Mouse (Mus musculus) spleen, adult 10 weeks (tissue): ENCODE measurements around the gene Fbxo3. TPM values are rescaled to one million over a fixed set of nuclear protein-coding genes. Genes with fewer than 3 reads are reported as not detected.

Source experiments
- polyA plus RNA-seq: library from polyadenylated mRNA; stranded (reverse); fragments of 350-450 nt; fragmentation: Illumina TruSeq; extraction: RNeasy Lipid Tissue Mini Kit (QIAGEN cat#74804); gene quantifications from one replicate; pipeline ENCODE4 v1.2.3, GENCODE M21; 2015; ENCODE audit warnings: low replicate concordance; ENCODE audit not compliant: insufficient read depth

Gene Fbxo3
- polyA plus RNA-seq = 52.8 TPM

DNA sequence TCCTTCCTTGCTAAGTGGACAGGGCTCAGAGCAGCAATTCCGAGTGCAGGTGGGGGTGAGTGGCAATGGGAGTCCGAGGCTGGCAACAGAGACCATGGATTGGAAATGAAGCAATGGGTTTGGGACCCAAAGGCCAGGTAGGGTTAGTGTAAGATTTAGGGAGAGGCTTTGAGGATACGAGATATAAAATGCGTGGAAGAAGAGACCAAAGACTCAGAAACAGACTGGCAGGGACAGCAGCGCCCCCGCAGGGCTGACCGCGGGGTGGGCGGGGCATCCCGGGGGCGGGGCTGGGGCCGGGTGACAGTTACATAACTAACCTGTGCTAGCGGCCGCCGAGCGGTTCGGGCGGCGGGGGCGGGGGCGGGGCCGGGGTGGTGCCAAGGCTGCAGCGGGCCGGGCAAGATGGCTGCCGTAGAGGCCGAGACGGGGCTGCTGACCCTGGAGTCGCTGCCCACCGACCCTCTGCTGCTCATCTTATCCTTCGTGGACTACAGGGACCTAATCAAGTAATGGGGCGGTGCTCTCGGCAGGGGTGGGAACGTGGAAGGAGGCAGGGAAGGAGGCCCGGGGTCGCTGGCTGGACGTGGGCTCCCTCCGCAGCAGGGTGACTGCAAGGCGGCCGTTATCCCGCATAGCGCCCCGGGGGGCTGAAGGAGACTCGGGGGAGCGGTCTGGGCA is at the start of gene Fbxo3:
TSS of gene Fbxo3 (plus strand) at position 264 of the 681 bp plus-strand sequence.

DNA sequence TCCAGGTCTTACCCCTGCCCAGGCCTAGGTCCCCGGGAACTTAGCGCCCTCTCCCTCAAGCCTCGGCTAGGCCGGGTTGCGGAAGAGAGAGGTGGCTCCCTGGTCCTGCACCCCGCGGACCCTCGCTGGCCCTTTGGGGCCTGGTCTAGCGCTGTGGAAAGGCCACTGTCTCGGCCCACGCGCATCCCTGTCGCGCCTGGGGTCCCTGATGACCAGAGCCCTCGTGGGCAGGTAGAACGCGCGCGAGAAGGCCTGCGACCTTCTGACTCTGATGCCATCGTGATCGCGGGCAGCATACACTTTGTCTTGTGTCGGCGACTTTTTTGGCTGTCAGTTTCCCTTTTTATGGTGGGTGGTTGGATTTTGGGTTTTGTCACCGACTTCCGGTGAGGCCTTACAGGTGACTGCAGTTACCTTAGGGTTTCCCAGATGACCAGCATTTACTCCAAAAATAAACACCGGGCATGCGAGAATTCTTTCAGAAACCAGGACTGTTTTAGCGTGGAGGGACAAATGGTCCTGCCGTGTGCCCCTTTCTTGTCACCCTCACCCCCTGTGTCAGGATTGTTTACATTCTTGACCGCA is 710 bp downstream of the Fbxo3 start, which contains the start of gene 4931422A03Rik:
TSS of gene 4931422A03Rik (minus strand) at position 223 of the 585 bp plus-strand sequence.

DNA sequence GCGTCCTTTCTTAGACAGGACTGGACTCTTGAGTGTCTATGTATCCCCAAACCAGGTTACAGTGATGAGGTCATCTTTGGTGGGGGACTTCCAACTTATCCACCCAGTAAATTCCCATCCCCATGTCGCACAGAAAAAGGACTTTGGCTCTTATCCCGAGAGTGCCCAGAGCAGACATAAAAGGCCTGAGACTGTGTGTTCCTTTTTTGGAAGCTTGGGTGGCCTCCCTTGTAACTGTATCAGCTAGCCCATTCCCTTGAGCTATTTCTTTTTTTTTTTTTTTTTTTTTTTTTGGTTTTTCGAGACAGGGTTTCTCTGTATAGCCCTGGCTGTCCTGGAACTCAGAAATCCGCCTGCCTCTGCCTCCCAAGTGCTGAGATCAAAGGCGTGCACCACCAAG is 38.0 kb downstream of the Fbxo3 start, which contains the start of gene Gm10912:
TSS of gene Gm10912 (plus strand) at position 301 of the 400 bp plus-strand sequence.

DNA sequence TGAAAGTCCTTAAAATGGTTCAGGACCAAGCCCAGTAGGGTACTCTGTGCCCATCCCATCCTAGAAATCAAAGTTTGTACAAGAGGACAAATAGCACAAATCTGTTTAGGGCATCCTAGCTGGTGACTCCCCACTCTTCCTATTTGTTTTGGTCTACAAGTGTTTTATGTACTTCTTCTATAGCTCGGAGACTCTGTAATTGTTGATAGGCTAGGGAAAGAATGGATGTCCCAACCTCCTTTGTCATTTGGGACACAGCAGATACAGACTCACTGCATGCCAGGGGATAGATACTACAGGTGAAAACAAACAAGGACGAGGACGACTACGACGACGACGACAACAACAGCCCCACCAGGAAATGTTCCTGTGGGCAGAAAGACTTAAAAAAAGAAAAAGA is 40.9 kb downstream of the Fbxo3 start, which contains the start of gene Gm10799:
TSS of gene Gm10799 (minus strand) at position 101 of the 400 bp plus-strand sequence.

DNA sequence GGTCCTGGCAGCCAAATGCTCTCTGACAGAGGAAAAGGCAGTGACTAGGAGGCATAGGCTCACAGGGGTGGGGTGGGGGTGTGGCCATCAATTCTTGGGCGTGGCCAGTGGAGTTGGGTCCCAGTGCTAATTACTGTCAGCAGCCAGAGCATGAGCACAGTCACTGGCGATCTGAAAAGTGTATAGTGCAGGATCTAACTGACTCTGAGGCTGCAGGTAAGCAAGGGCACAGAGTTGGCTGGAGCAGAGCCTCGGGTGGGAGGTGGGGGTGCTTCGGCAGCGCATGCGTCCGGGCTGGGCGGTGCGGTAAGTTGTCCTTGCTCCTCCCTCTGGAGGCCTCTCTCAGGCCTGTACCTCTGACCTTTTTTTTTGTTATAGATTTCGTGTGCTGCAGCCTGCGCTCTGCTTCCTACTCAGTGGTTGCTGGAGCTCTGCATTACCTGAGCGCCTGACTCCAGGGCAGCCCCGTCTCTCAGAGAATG is 42.2 kb downstream of the Fbxo3 start, which contains the start of gene Cd59b:
TSS of gene Cd59b (plus strand) at position 146 of the 482 bp plus-strand sequence.

DNA sequence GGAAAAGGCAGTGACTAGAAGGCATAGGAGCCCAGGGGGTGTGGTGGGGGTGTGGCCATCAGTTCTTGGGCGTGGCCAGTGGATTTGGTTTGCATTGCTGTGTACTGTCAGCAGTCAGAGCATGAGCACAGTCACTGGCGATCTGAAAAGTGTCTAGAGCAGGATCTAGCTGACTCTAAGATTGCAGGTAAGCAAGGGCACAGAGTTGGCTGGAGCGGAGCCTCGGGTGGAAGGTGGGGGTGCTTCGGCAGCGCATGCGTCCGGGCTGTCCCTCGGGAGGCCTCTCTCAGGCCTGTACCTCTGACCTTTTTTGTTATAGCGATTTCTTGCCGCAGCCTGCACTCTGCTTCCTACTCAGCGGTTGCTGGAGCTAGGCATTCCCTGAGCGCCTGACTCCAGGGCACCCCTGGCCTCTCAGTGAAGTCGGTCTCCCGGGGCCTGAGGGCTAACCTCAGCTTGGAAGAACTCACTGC is 68.3 kb downstream of the Fbxo3 start, which contains the start of gene Cd59a:
TSS of gene Cd59a (plus strand) at position 61 of the 473 bp plus-strand sequence.

Other genes with a start within 250 kb of the Fbxo3 start
- 283 TPM for gene Caprin1, start 230.1 kb upstream of the Fbxo3 start, polyA plus RNA-seq
- 212 TPM for gene Lmo2, start 69.7 kb upstream of the Fbxo3 start, polyA plus RNA-seq
- not detected for gene 4931422A03Rik, start 640 bp downstream of the Fbxo3 start, polyA plus RNA-seq
- gene Gm10912, start 38.1 kb downstream of the Fbxo3 start, polyA plus RNA-seq = not detected
- not detected for gene Gm10799, start 40.8 kb downstream of the Fbxo3 start, polyA plus RNA-seq
- gene Cd59b, start 42.1 kb downstream of the Fbxo3 start, polyA plus RNA-seq = 1.0 TPM
- 12.7 TPM for gene Cd59a, start 68.1 kb downstream of the Fbxo3 start, polyA plus RNA-seq
- gene A930018P22Rik, start 95.0 kb downstream of the Fbxo3 start, polyA plus RNA-seq = not detected